Mouse (Mus musculus): ENCODE results near the gene Stk16. TPM values are rescaled to one million over a fixed set of nuclear protein-coding genes. Genes with fewer than 3 reads are reported as not detected.

Gene Stk16
- polyA plus RNA-seq, 1 experiment from 2014 or later: 129 TPM

DNA sequence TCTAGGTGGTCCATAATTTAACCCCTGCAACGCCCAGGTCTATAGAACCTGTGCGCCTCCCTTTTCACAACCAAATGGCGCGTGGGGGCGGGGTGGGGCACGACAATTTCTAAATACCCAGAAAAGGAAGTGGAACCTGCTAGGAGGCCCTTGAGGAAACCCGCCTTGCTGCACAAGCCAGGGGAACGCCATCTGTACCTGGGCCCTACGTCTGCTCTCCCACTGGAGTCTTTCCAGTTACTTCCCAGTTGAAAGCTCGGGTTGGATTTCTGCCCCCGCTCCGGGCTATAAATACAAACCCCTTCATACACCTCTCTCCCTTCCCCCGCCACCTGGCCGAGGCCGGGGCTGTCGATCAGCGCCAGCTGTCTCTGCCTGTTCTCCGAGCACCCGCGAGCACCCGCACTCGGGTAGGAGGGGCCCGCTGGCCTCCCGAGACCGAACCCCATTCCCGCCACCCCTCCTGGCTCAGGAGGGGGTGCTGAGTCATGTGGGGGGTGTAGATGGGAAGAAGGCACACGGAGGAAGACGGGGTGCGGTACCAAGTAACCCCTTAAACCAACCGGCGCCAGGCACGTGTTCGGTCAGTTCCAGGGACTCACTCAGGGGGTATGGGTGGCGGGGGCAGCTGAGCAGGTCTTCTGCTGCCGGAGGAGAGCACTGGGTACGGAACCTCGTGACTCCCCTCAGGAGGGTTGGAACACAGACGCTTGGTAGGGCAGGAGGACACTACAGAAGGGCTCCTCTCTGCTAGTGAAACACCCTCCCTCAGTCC lies 7.8 kb downstream of the Stk16 start:
- Histone ChIP-seq H3K36me3 (ENCODE audit: control insufficient read depth, insufficient read depth, low read length) (peaks cover 16% of the 10 kb centered on the region), H3K9ac (replicated peaks; ENCODE audit: low read depth, low read length) (peak overlapping the region; percentile 28; the same call in 1 of the 2 replicates), H3K9me3 (ENCODE audit: control insufficient read depth, low read length) (no peaks in the 10 kb centered on the region), H3K4me2 (ENCODE audit: low read depth, low read length) (peak overlapping the region; percentile 78), H3K4me1 (ENCODE audit: control insufficient read depth, insufficient read depth, low read length) (peaks cover 10% of the 10 kb centered on the region; the same call in 1 of the 2 replicates), H3K27ac (ENCODE audit: low read depth, low read length) (no peak overlapping the region), H3K27me3 (ENCODE audit: control insufficient read depth, insufficient read depth, low read length) (peaks cover 35% of the 10 kb centered on the region), H3K4me3 (ENCODE audit: low read depth, low read length) (peak overlapping the region; percentile 44)
- WGBS: 2% methylated on average over 38 of the region's 38 CpGs
- ATAC-seq (ENCODE audit: low read depth): peak; percentile 72; the same call in 1 of the 2 replicates

DNA sequence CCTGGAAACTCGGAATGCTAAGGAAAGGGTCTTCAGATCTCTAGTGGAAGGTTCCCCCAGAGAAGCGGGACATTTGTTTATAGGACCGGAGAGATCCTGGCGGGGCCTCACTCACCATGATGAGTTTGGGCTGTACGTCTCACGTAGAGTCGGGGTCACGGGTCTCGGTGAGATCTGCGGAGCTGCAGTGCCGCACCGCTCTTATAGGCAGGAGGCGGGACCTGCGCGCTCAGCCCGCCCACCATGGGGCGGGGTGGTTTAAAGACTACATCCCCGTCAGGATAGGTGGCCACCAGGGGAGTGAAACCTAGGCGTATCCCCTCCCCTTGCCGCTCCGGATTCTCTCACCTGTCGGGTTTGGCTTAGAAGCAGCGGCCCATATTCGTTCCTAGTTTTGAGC lies 8.4 kb downstream of the Stk16 start:
- under 1% methylated on average over 22 of the region's 24 CpGs for WGBS
- no peak overlapping the region for H3K27ac ChIP-seq (ENCODE audit: low read depth, low read length)

DNA sequence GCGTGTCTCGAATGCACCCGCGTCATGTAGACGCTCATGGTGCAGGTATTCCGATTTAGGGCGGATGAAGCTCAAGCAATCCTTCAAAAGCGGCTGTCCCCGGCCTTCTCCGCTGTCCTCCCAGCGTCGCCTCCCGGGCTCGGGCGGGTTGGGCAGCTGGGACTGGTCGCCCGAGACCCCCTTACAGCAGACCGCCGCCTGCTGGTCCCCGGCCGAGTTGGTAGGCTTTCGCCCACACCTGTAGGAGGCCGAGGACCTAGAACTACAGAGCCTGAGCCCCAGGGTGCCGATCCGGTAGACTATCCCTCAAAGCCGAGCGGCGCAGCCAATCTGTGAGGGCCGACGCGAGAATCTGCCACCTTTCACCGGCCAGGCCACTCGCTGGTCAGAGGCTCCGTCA lies 8.9 kb downstream of the Stk16 start, which contains the start of gene Tuba4a:
Gene Tuba4a (minus strand): TSS at position 335 of the 400 bp plus-strand sequence.
- WGBS: under 1% methylated on average over 34 of the region's 34 CpGs
- Histone ChIP-seq H3K4me2 (ENCODE audit: low read depth, low read length) (peak within 1 kb of the TSS; percentile 78), H3K27ac (ENCODE audit: low read depth, low read length) (no peak within 1 kb of the TSS), H3K4me3 (ENCODE audit: low read depth, low read length) (peak within 1 kb of the TSS; percentile 44), H3K9me3 (ENCODE audit: control insufficient read depth, low read length) (no peaks in the 10 kb centered on the region), H3K9ac (replicated peaks; ENCODE audit: low read depth, low read length) (peak within 1 kb of the TSS; percentile 51), H3K27me3 (ENCODE audit: control insufficient read depth, insufficient read depth, low read length) (peaks cover 35% of the 10 kb centered on the region), H3K4me1 (ENCODE audit: control insufficient read depth, insufficient read depth, low read length) (peaks cover 10% of the 10 kb centered on the region; the same call in 1 of the 2 replicates), H3K36me3 (ENCODE audit: control insufficient read depth, insufficient read depth, low read length) (peaks cover 5% of the 10 kb centered on the region; the same call in 1 of the 2 replicates)
- peak; percentile 57 for ATAC-seq (ENCODE audit: low read depth)

More for the DNA sequence above, 8.4 kb downstream of the Stk16 start:
- H3K27me3 ChIP-seq (ENCODE audit: control insufficient read depth, insufficient read depth, low read length): peaks cover 35% of the 10 kb centered on the region
- H3K4me1 ChIP-seq (ENCODE audit: control insufficient read depth, insufficient read depth, low read length): peaks cover 10% of the 10 kb centered on the region; the same call in 1 of the 2 replicates
- H3K36me3 ChIP-seq (ENCODE audit: control insufficient read depth, insufficient read depth, low read length): peaks cover 10% of the 10 kb centered on the region; the same call in 1 of the 2 replicates
- H3K9ac ChIP-seq (replicated peaks; ENCODE audit: low read depth, low read length): peak overlapping the region; percentile 51
- H3K4me3 ChIP-seq (ENCODE audit: low read depth, low read length): peak overlapping the region; percentile 44
- peak; percentile 90 for ATAC-seq (ENCODE audit: low read depth)
- H3K4me2 ChIP-seq (ENCODE audit: low read depth, low read length): peak overlapping the region; percentile 78
- no peaks in the 10 kb centered on the region for H3K9me3 ChIP-seq (ENCODE audit: control insufficient read depth, low read length)

DNA sequence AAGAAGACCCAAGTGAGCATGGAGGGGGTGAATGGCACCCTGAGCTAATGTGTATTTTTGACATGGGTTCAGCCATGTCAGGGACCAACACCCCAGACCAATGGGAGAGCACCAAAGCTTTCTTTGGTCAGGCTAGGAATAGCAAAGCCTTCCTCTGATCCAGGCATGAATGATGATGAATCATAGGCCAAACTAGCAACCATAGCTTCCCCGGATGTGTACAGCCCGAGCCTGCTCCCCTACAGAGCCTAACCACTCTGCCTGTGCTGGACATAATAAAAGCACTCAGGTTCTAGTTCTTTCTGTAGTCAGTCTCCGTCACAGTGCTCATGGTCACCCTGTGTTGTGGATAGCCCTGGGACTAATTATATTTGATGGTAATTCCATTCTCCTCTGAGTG lies 10.9 kb downstream of the Stk16 start:
- WGBS: 87% methylated on average over 3 of the region's 3 CpGs
- Histone ChIP-seq H3K27me3 (ENCODE audit: control insufficient read depth, insufficient read depth, low read length) (peaks cover 35% of the 10 kb centered on the region), H3K36me3 (ENCODE audit: control insufficient read depth, insufficient read depth, low read length) (no peaks in the 10 kb centered on the region), H3K4me2 (ENCODE audit: low read depth, low read length) (no peak overlapping the region), H3K4me1 (ENCODE audit: control insufficient read depth, insufficient read depth, low read length) (peaks cover 10% of the 10 kb centered on the region; the same call in 1 of the 2 replicates), H3K9me3 (ENCODE audit: control insufficient read depth, low read length) (no peaks in the 10 kb centered on the region), H3K27ac (ENCODE audit: low read depth, low read length) (no peak overlapping the region), H3K4me3 (ENCODE audit: low read depth, low read length) (no peak overlapping the region), H3K9ac (replicated peaks; ENCODE audit: low read depth, low read length) (no peak overlapping the region)
- ATAC-seq (ENCODE audit: low read depth): no peak

DNA sequence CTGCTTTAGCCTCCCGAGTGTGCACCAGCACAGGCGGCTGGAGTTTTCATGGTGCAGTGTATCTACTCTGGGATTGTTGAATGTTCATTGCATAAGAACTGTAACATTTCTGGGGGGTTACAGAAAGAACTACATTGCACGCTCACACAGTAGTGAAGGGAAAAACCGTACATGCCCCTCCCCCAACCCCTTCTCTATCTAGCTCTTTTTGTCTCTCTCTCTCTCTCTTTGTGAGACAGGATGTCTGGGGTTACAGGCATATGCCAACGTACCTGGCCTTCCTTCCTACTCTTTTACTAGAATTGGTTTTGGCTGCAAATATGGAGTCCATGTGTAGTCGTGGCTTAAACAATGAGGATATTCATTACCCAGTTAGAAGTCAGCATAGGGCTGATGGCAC lies 12.3 kb downstream of the Stk16 start:
- Histone ChIP-seq H3K4me1 (ENCODE audit: control insufficient read depth, insufficient read depth, low read length) (peaks cover 10% of the 10 kb centered on the region; the same call in 1 of the 2 replicates), H3K9me3 (ENCODE audit: control insufficient read depth, low read length) (no peaks in the 10 kb centered on the region), H3K27ac (ENCODE audit: low read depth, low read length) (no peak overlapping the region), H3K9ac (replicated peaks; ENCODE audit: low read depth, low read length) (no peak overlapping the region), H3K27me3 (ENCODE audit: control insufficient read depth, insufficient read depth, low read length) (peaks cover 27% of the 10 kb centered on the region), H3K4me2 (ENCODE audit: low read depth, low read length) (no peak overlapping the region), H3K36me3 (ENCODE audit: control insufficient read depth, insufficient read depth, low read length) (no peaks in the 10 kb centered on the region), H3K4me3 (ENCODE audit: low read depth, low read length) (no peak overlapping the region)
- WGBS: 85% methylated on average over 6 of the region's 6 CpGs
- no peak for ATAC-seq (ENCODE audit: low read depth)

DNA sequence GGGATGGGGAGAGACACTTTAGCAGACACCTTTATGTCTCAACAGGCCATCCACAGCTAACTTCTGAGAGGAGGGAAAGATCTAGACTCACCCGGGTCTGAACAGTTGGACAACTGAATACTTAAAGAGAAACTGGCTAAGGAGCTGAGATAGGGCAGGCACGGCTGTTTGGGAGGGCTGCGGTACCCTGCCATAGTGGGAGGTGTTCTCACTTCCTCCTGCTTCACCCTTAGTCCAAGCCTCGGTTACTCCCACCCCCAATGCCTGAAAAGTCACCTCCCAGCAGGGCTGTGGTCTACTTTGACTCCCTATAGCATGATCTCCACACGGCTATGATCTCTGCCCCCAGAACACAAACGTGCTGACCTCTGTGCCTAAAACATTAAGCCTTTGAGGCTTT lies 12.9 kb downstream of the Stk16 start:
- Histone ChIP-seq H3K27ac (ENCODE audit: low read depth, low read length) (no peak overlapping the region), H3K36me3 (ENCODE audit: control insufficient read depth, insufficient read depth, low read length) (no peaks in the 10 kb centered on the region), H3K4me3 (ENCODE audit: low read depth, low read length) (no peak overlapping the region), H3K9ac (replicated peaks; ENCODE audit: low read depth, low read length) (no peak overlapping the region), H3K4me1 (ENCODE audit: control insufficient read depth, insufficient read depth, low read length) (peaks cover 5% of the 10 kb centered on the region; the same call in 1 of the 2 replicates), H3K27me3 (ENCODE audit: control insufficient read depth, insufficient read depth, low read length) (peaks cover 23% of the 10 kb centered on the region), H3K9me3 (ENCODE audit: control insufficient read depth, low read length) (no peaks in the 10 kb centered on the region), H3K4me2 (ENCODE audit: low read depth, low read length) (no peak overlapping the region)
- 74% methylated on average over 6 of the region's 6 CpGs for WGBS
- ATAC-seq (ENCODE audit: low read depth): no peak

DNA sequence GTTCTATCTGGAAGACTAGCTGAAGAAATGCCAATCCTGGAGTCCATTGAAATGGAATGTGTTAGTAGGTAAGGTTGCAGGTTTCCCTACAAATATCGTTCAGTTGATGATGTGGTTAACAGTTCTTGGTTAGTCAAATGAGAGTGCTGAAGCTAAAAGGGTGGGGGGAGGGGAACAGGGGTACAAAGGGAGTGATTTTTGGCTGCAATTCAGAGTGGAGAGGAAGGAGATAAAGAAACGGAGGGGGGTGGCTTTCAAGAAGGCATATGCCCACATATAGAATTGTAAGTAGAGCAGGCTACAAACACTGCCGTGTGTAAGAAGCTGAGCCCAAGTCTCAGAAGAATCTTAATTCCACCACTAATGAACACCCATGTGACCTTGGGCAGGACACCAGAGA lies 14.8 kb downstream of the Stk16 start:
- Histone ChIP-seq H3K9me3 (ENCODE audit: control insufficient read depth, low read length) (no peaks in the 10 kb centered on the region), H3K27ac (ENCODE audit: low read depth, low read length) (no peak overlapping the region), H3K27me3 (ENCODE audit: control insufficient read depth, insufficient read depth, low read length) (peaks cover 12% of the 10 kb centered on the region), H3K9ac (replicated peaks; ENCODE audit: low read depth, low read length) (no peak overlapping the region), H3K4me1 (ENCODE audit: control insufficient read depth, insufficient read depth, low read length) (no peaks in the 10 kb centered on the region), H3K4me3 (ENCODE audit: low read depth, low read length) (no peak overlapping the region), H3K4me2 (ENCODE audit: low read depth, low read length) (no peak overlapping the region), H3K36me3 (ENCODE audit: control insufficient read depth, insufficient read depth, low read length) (no peaks in the 10 kb centered on the region)
- WGBS: 69% methylated on average over 3 of the region's 3 CpGs
- ATAC-seq (ENCODE audit: low read depth): no peak

DNA sequence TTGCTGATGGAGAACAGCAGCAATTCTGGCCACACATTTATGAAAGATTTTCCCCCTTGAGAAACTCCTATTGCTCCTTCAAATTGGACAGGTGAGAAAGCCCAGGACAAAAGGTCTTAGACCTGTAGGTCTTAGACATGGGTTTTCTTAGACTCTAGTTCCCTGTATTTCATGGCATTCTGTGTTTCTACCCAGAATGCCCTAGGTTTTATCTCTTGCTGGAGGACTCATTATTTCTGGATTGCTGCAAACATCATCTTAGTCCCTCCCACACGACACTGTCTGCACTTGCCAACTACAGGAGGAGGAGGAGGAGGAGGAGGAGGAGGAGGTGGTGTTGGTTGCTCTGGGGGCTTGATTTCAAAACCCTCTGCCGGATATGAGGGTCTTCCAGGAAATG lies 15.5 kb downstream of the Stk16 start:
- ATAC-seq (ENCODE audit: low read depth): no peak
- no peak overlapping the region for H3K4me2 ChIP-seq (ENCODE audit: low read depth, low read length)

DNA sequence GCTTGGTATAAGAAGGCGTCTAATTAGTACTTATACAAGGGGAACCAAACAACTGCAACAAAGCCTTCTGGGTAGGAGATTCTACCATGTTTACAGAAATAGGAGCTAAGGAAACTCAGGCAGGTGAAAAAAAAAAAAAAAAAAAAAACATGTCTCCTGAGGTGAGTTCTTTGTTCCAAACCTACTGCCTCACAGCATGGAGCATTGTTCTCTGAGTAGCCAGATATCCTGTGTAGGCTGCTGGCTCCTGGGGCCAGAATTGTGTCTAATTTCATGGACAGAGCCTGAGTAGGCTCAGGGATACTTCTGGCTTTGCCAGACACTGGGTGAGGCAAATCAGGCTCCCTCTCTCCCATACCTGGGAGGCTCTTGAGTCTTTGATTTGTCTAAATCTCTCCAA lies 17.0 kb downstream of the Stk16 start:
- no peak for ATAC-seq (ENCODE audit: low read depth)
- 72% methylated on average over 1 of the region's 1 CpGs for WGBS
- no peak overlapping the region for H3K9ac ChIP-seq (replicated peaks; ENCODE audit: low read depth, low read length)
- H3K27ac ChIP-seq (ENCODE audit: low read depth, low read length): no peak overlapping the region
- 0 out of 2 replicates have a peak, but pooled peaks cover 2% of the 10 kb centered on the region for H3K27me3 ChIP-seq (ENCODE audit: control insufficient read depth, insufficient read depth, low read length)
- H3K9me3 ChIP-seq (ENCODE audit: control insufficient read depth, low read length): no peaks in the 10 kb centered on the region
- no peaks in the 10 kb centered on the region for H3K36me3 ChIP-seq (ENCODE audit: control insufficient read depth, insufficient read depth, low read length)
- no peak overlapping the region for H3K4me3 ChIP-seq (ENCODE audit: low read depth, low read length)
- no peaks in the 10 kb centered on the region for H3K4me1 ChIP-seq (ENCODE audit: control insufficient read depth, insufficient read depth, low read length)
- no peak overlapping the region for H3K4me2 ChIP-seq (ENCODE audit: low read depth, low read length)

More for the DNA sequence above, 15.5 kb downstream of the Stk16 start:
- Histone ChIP-seq H3K36me3 (ENCODE audit: control insufficient read depth, insufficient read depth, low read length) (no peaks in the 10 kb centered on the region), H3K9me3 (ENCODE audit: control insufficient read depth, low read length) (no peaks in the 10 kb centered on the region), H3K4me3 (ENCODE audit: low read depth, low read length) (no peak overlapping the region), H3K9ac (replicated peaks; ENCODE audit: low read depth, low read length) (no peak overlapping the region), H3K4me1 (ENCODE audit: control insufficient read depth, insufficient read depth, low read length) (no peaks in the 10 kb centered on the region), H3K27me3 (ENCODE audit: control insufficient read depth, insufficient read depth, low read length) (peaks cover 5% of the 10 kb centered on the region), H3K27ac (ENCODE audit: low read depth, low read length) (no peak overlapping the region)
- 74% methylated on average over 2 of the region's 2 CpGs for WGBS
